Comparison of ENCODE assay signal across 9 mouse cellular contexts in the genomic region with DNA sequence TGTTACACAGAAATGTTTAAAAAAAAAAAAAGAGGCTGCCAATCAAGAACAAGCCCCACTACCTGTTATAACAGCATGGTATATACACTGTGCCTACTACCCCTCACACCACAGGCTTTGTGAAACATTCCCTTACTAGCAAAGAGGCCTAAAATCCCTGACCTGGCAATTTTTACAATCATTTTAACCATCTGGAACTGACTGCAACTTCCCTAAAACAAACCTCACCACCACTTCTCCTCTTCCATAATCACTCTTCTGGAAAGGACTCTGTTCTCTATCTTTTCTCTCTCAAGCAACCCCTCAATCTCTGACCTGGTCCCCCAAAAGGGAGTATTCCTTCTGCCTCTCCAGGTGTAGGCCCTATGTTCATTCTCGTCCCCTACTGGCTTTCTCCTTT. TPM values are rescaled to one million over a fixed set of nuclear protein-coding genes. Genes with fewer than 3 reads are reported as not detected.
DNase-seq lines count a peak whose midpoint lies in the region; ATAC-seq and TF ChIP-seq lines count a peak whose summit lies in the region.
"Had no signal": no experiment of that assay in that cellular context is flagged by ENCODE, and none has a peak within 500 bp of the region (broad histone marks: within the 10 kb centered on the region; RNA-seq: fewer than 3 reads in every experiment).

No protein-coding gene starts in this region.

- TF ChIP-seq POLR2A in MEL (IDR thresholded peaks at IDR 0.05; ENCODE audit: control insufficient read depth in 1 of 2, insufficient read depth in 1 of 2, low read depth in 1 of 2, low read length in 2 of 2, poor library complexity in 1 of 2), result no peak

- peak overlapping the region; percentile 92 for H3K4me2 ChIP-seq in heart, embryonic 14.5 days (ENCODE audit: low read length)
- H3K4me2 ChIP-seq in hindbrain, embryonic 12.5 days (replicated peaks), result peak overlapping the region; percentile 30

- no peak for TF ChIP-seq RAD21 in MEL (IDR thresholded peaks at IDR 0.05; ENCODE audit: low read depth, low read length)

- 0 out of 2 replicates have a peak overlapping the region, but pooled peaks have one; percentile 34 for H3K9ac ChIP-seq in heart, embryonic 14.5 days (ENCODE audit: low read length)
- H3K9ac ChIP-seq in MEL (ENCODE audit: control insufficient read depth, low read depth, low read length, poor library complexity, severe bottlenecking), result no peak overlapping the region
- H3K9ac ChIP-seq in hindbrain, embryonic 12.5 days, result peak overlapping the region; percentile 35

- H3K27ac ChIP-seq in heart, embryonic 14.5 days (replicated peaks in 1 of 2; ENCODE audit: control insufficient read depth in 1 of 2, insufficient read depth in 1 of 2, low read depth in 2 of 2, low read length in 2 of 2), result no peak overlapping the region
- H3K27ac ChIP-seq in MEL (ENCODE audit: control insufficient read depth, low read depth, low read length), result no peak overlapping the region
- H3K27ac ChIP-seq in hindbrain, embryonic 12.5 days, result no peak overlapping the region

- no peak for ATAC-seq in heart, embryonic 14.5 days (ENCODE audit: insufficient number of reproducible peaks, insufficient read depth, low FRiP score, low read depth)
- ATAC-seq in hindbrain, embryonic 12.5 days (ENCODE audit: low FRiP score), result no peak
- ATAC-seq in megakaryocyte progenitor cell, adult 5-6 weeks (replicated peaks; ENCODE audit: poor library complexity), result 0 out of 2 replicates have a peak, but pooled peaks have one; percentile 5

- H3K4me3 ChIP-seq in heart, embryonic 14.5 days (ENCODE audit: control insufficient read depth in 1 of 2, insufficient read depth in 1 of 2, low read depth in 1 of 2, low read length in 2 of 2), result 0 out of 4 replicates have a peak overlapping the region, but pooled peaks of 1 of the 2 experiments have one; percentile 2
- H3K4me3 ChIP-seq in MEL (ENCODE audit: control insufficient read depth in 1 of 2, insufficient read depth in 1 of 2, low read depth in 2 of 2, low read length in 2 of 2), result no peak overlapping the region
- H3K4me3 ChIP-seq in hindbrain, embryonic 12.5 days, result no peak overlapping the region

- TF ChIP-seq EP300 in MEL (IDR thresholded peaks at IDR 0.05; ENCODE audit: low read depth in 1 of 2, low read length in 2 of 2), result peak; percentile 43 to 69; a peak in 2 of 4 replicates

- TF ChIP-seq CTCF in MEL (IDR thresholded peaks at IDR 0.05 in 2 of 3, conservative IDR thresholded peaks at IDR 0.05 in 1 of 3; ENCODE audit: control insufficient read depth in 1 of 3, insufficient read depth in 1 of 3, low read depth in 2 of 3, low read length in 3 of 3, poor library complexity in 1 of 3, severe bottlenecking in 1 of 3), result no peak

- peaks cover 3 to 33% of the 10 kb centered on the region in 2 experiments for H3K4me1 ChIP-seq in heart, embryonic 14.5 days (ENCODE audit: control insufficient read depth in 2 of 2, insufficient read depth in 2 of 2, low read length in 2 of 2)
- H3K4me1 ChIP-seq in MEL (ENCODE audit: control insufficient read depth in 1 of 2, insufficient read depth in 2 of 2, low read length in 2 of 2), result peaks cover 15 to 21% of the 10 kb centered on the region in 2 experiments
- peaks cover 38% of the 10 kb centered on the region for H3K4me1 ChIP-seq in hindbrain, embryonic 12.5 days

- H3K27me3 ChIP-seq in heart, embryonic 14.5 days (ENCODE audit: control insufficient read depth, insufficient read depth, low read length), result no peaks in the 10 kb centered on the region
- no peaks in the 10 kb centered on the region for H3K27me3 ChIP-seq in MEL (ENCODE audit: control insufficient read depth in 1 of 2, insufficient read depth in 2 of 2, low read length in 2 of 2)
- H3K27me3 ChIP-seq in hindbrain, embryonic 12.5 days, result no peaks in the 10 kb centered on the region

- intact Hi-C loops in heart, postnatal 10 days (cut with DNase I), result no loop called here

- 0 out of 2 replicates have a peak, but pooled peaks cover 2% of the 10 kb centered on the region for H3K9me3 ChIP-seq in heart, embryonic 14.5 days (ENCODE audit: control insufficient read depth, low read length)
- no peaks in the 10 kb centered on the region for H3K9me3 ChIP-seq in MEL (replicated peaks; ENCODE audit: insufficient read depth, low read length)
- no peaks in the 10 kb centered on the region for H3K9me3 ChIP-seq in hindbrain, embryonic 12.5 days (replicated peaks)
- H3K9me3 ChIP-seq: G1E had no signal

- no peak for DNase-seq in heart, postnatal 10 days
- DNase-seq in MEL (ENCODE audit: low read depth, low spot score), result peak; percentile 71
- no peak for DNase-seq in adrenal gland, postnatal 25 days
- DNase-seq in MN1 (ENCODE audit: low spot score), result no peak
- no peak for DNase-seq in testis, postnatal 10 days (ENCODE audit: low spot score)

- H3K36me3 ChIP-seq in heart, embryonic 14.5 days (ENCODE audit: control insufficient read depth, insufficient read depth, low read length), result no peaks in the 10 kb centered on the region
- H3K36me3 ChIP-seq in MEL (ENCODE audit: control insufficient read depth in 1 of 2, insufficient read depth in 2 of 2, low read length in 2 of 2), result peaks cover 0 to 25% of the 10 kb centered on the region in 2 experiments; a peak in 2 of 4 replicates
- H3K36me3 ChIP-seq in hindbrain, embryonic 12.5 days, result no peaks in the 10 kb centered on the region
- H3K36me3 ChIP-seq: G1E had no signal

- H3K79me2 ChIP-seq in MEL (ENCODE audit: control insufficient read depth, insufficient read depth, low read length, poor library complexity), result peaks cover 33% of the 10 kb centered on the region

- WGBS in heart, embryonic 14.5 days, result 80% methylated on average over 1 of the region's 1 CpGs
- WGBS in hindbrain, embryonic 12.5 days, result 77% methylated on average over 1 of the region's 1 CpGs

TF ChIP-seq in MEL, 35 proteins besides CTCF, POLR2A, EP300 and RAD21 (continues in another document):
- TF ChIP-seq ZMIZ1 (IDR thresholded peaks at IDR 0.05; ENCODE audit: low read depth, low read length) (no peak), E2F4 (IDR thresholded peaks at IDR 0.05; ENCODE audit: borderline replicate concordance, low read depth, low read length) (no peak), KAT2A (conservative IDR thresholded peaks at IDR 0.05; ENCODE audit: low read depth, low read length) (no peak), SIN3A (IDR thresholded peaks at IDR 0.05; ENCODE audit: low read length) (no peak), JUND (IDR thresholded peaks at IDR 0.05; ENCODE audit: low read depth, low read length) (no peak), NRF1 (IDR thresholded peaks at IDR 0.05; ENCODE audit: insufficient read depth, low read depth, low read length, poor library complexity, severe bottlenecking) (no peak), MAZ (IDR thresholded peaks at IDR 0.05; ENCODE audit: low read depth, low read length) (no peak), USF1 (IDR thresholded peaks at IDR 0.05; ENCODE audit: low read depth, low read length) (no peak), UBTF (IDR thresholded peaks at IDR 0.05; ENCODE audit: borderline replicate concordance, insufficient read depth, low read depth, low read length) (no peak), ZNF384 (IDR thresholded peaks at IDR 0.05; ENCODE audit: low read depth, low read length) (0 out of 2 replicates have a peak, but pooled peaks have one; percentile 33), BHLHE40 (IDR thresholded peaks at IDR 0.05; ENCODE audit: borderline replicate concordance, low read depth, low read length) (no peak), ETS1 (IDR thresholded peaks at IDR 0.05; ENCODE audit: low read depth, low read length) (peak; percentile 75), MXI1 (IDR thresholded peaks at IDR 0.05; ENCODE audit: low read depth, low read length) (no peak), MAFK (IDR thresholded peaks at IDR 0.05; ENCODE audit: borderline replicate concordance, low read depth, low read length) (peak; percentile 98), MYB (IDR thresholded peaks at IDR 0.05; ENCODE audit: low read depth, low read length) (no peak), MAX (IDR thresholded peaks at IDR 0.05; ENCODE audit: low read length) (no peak), ZKSCAN1 (IDR thresholded peaks at IDR 0.05; ENCODE audit: low read depth, low read length) (no peak), CHD1 (IDR thresholded peaks at IDR 0.05; ENCODE audit: low read depth, low read length) (no peak), ELF1 (IDR thresholded peaks at IDR 0.05; ENCODE audit: low read depth, low read length) (no peak), TBP (IDR thresholded peaks at IDR 0.05; ENCODE audit: low read depth, low read length) (0 out of 2 replicates have a peak, but pooled peaks have one; percentile 34), GATA1 (IDR thresholded peaks at IDR 0.05; ENCODE audit: low read depth, low read length) (peak; percentile 61), MEF2A (IDR thresholded peaks at IDR 0.05; ENCODE audit: extremely low read depth, insufficient replicate concordance, low read depth, low read length, poor library complexity, severe bottlenecking) (no peak), POLR2AphosphoS2 (IDR thresholded peaks at IDR 0.05; ENCODE audit: low read length) (no peak), RCOR1 (IDR thresholded peaks at IDR 0.05; ENCODE audit: low read depth, low read length) (peak; percentile 49; the same call in 1 of the 2 replicates)

RNA-seq across cellular contexts. Expression of gene Rmnd5a, which starts 2.4 kb away (rescaled TPM):
- polyA plus RNA-seq in heart, embryonic 14.5 days (2014; fragmentation: Nextera tagmentation; extraction: Ambion mirVana), result 7.4 and 8.6 TPM in 2 replicates
- 10 to 100 TPM; 58.0 to 64.8 TPM for total RNA-seq in heart, postnatal 10 days (2021)
- 22.2 and 22.6 TPM in 2 replicates for total RNA-seq in MEL (2012; rRNA removed)
- 100 to 1,000 TPM in 1 of 2 experiments, 10 to 100 TPM in 1; 23.3 to 497 TPM for polyA plus RNA-seq in MEL (2012; ENCODE audit: insufficient read depth in 1 of 2, insufficient read length in 2 of 2, low read depth in 1 of 2, low replicate concordance in 2 of 2, missing spikeins in 1 of 2)
- 15.5 and 18.4 TPM in 2 replicates for polyA plus RNA-seq in hindbrain, embryonic 12.5 days (2016; fragmentation: Nextera tagmentation; extraction: Ambion mirVana)
- 35.1 and 39.9 TPM in 2 replicates for total RNA-seq in megakaryocyte progenitor cell, adult 5-6 weeks (2015)
- 37.9 and 46.7 TPM in 2 replicates for total RNA-seq in megakaryocyte progenitor cell, adult 5-6 weeks (2017)
- total RNA-seq in adrenal gland, postnatal 25 days (2021), result 91.9 and 102 TPM in 2 replicates

RNA-seq across cellular contexts. Expression of gene Rnf103, which starts 55.6 kb away (rescaled TPM):
- 18.9 and 21.7 TPM in 2 replicates for polyA plus RNA-seq in heart, embryonic 14.5 days (2014; fragmentation: Nextera tagmentation; extraction: Ambion mirVana)
- 10 to 100 TPM; 30.1 to 32.7 TPM for total RNA-seq in heart, postnatal 10 days (2021)
- 3.3 and 3.9 TPM in 2 replicates for total RNA-seq in MEL (2012; rRNA removed)
- 1 to 10 TPM in 1 of 2 experiments, not detected in 1; 4.9 TPM for polyA plus RNA-seq in MEL (2012; ENCODE audit: insufficient read depth in 1 of 2, insufficient read length in 2 of 2, low read depth in 1 of 2, low replicate concordance in 2 of 2, missing spikeins in 1 of 2)
- 27.9 and 29.0 TPM in 2 replicates for polyA plus RNA-seq in hindbrain, embryonic 12.5 days (2016; fragmentation: Nextera tagmentation; extraction: Ambion mirVana)
- 11.7 and 14.9 TPM in 2 replicates for total RNA-seq in megakaryocyte progenitor cell, adult 5-6 weeks (2015)
- total RNA-seq in megakaryocyte progenitor cell, adult 5-6 weeks (2017), result 10.8 and 12.4 TPM in 2 replicates
- total RNA-seq in adrenal gland, postnatal 25 days (2021), result 32.3 and 41.0 TPM in 2 replicates
